Mouse (Mus musculus) CD8-positive naive resting alpha-beta T cell, adult 2 months (primary cell): ENCODE results near the gene Ddx39b.

Experiments used
- DNase-seq, 2 experiments: peaks; one replicate each; pipeline ENCODE4 v3.0.0; 2022; ENCODE audit warnings: low read depth in 2 of 2, low spot score in 2 of 2

The Ddx39b gene

GRCm38 (mm10) chr17:35242015-35242941 lies 732 bp downstream of the Ddx39b start:
- DNase-seq: peak; percentile 39 to 56

- no peak for DNase-seq
These were observed 1.5 kb downstream of the Ddx39b start for GRCm38 (mm10) chr17:35243086-35243485.

- no peak for DNase-seq
These were observed 3.5 kb downstream of the Ddx39b start for GRCm38 (mm10) chr17:35244999-35245398.

GRCm38 (mm10) chr17:35245731-35246623 lies 4.4 kb downstream of the Ddx39b start:
- DNase-seq: no peak

- no peak for DNase-seq
These were observed 5.6 kb downstream of the Ddx39b start for GRCm38 (mm10) chr17:35247144-35247543.

- DNase-seq: no peak
These were observed 7.4 kb downstream of the Ddx39b start for GRCm38 (mm10) chr17:35248986-35249385.

DNA sequence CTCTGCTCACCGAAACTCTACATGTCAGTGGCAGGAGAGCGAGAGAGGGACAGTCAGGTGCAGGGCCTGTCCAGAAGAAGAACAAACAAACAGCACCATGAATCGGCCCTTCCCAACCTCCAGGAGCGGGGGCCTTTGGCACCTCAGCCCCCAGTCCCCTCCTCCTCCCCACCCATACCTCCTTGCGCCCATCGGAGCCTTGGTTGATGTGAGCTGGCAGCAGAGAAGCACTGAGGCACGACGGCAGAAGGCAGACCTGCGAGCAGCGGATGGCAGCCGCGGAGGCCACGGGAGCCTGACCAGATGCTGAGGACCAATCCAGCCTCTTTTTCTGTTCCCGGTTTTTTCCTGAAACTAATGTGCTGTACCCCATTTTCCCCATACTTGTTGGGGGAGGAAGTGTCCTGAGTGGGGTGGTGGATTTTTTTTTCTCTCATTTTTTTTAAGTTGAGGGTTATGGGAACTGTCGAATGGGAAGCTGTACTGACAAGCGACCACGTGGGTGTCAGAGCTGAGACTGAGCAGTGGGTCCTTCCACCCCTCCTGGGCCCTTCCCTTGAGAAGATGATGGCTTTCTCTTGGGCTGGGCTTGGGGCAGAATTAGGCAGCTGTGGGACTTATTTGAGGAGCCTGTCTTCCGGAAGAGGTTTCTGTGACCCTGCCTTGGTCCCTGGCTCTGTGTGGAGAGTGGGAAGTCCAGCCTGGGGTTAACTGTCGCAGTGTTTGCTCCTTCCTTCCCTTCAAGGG lies 8.1 kb downstream of the Ddx39b start:
- no peak for DNase-seq

DNA sequence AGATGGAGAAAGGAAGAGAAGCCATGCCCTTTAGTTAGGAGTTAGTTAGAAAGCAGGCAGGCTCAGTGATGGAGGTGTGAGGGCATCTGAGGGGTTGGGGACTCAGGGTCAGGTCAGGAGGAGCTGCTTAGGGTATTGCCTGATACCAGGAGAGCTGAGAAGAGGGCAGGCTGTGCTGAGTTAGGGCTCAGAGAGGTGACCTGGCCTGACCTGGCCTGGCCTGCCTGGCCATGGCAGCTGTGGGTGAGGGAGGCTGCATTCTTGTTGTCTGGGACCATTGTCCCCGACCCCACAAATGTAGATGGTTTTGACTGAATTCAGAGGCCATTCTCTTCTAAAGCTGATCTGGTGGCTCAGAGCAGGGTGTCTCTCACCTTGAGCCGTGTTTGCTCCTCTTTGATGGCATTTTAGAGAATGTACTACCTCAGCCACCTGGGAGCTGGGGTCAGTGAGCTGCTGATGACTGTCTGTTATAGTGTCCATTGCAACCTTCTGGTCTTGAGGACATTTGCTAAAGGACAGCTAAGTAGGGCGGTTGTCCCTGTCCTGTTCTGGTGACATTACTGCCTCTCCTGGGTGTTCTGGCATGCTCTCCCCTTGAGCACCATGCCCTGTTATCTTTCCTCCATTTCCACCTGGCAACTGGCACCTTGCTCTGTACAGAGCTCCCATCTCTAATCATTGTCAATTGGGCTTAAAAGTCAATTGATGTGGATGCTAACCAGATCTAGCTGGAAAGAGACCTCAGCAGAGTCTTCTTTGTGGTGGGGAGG lies 9.0 kb downstream of the Ddx39b start:
- DNase-seq: no peak

DNA sequence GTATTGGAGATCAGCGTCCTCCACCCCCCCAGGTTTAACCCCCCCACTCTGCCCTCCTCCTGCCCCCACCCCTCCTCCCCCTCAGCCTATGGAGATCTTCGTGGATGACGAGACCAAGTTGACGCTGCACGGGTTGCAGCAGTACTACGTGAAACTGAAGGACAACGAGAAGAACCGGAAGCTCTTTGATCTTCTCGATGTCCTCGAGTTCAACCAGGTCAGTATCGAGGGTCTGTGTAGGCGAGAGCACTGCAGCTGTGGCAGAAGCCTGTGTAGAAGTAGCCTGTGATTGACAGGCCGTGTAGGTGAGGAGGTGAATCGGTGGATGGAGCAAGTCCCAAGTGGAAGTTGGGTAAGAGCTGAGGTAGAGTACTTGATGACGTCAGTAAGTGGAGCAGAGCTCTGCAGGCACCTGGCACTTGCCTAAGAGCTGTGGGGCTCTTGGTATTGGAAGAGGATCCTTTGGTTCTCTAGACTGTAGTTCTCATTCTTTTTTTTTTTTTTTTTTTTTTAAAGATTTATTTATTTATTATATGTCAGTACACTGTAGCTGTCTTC lies 9.7 kb downstream of the Ddx39b start:
- DNase-seq: no peak

- DNase-seq: no peak
These were observed 10.4 kb downstream of the Ddx39b start for GRCm38 (mm10) chr17:35251981-35252380.

DNA sequence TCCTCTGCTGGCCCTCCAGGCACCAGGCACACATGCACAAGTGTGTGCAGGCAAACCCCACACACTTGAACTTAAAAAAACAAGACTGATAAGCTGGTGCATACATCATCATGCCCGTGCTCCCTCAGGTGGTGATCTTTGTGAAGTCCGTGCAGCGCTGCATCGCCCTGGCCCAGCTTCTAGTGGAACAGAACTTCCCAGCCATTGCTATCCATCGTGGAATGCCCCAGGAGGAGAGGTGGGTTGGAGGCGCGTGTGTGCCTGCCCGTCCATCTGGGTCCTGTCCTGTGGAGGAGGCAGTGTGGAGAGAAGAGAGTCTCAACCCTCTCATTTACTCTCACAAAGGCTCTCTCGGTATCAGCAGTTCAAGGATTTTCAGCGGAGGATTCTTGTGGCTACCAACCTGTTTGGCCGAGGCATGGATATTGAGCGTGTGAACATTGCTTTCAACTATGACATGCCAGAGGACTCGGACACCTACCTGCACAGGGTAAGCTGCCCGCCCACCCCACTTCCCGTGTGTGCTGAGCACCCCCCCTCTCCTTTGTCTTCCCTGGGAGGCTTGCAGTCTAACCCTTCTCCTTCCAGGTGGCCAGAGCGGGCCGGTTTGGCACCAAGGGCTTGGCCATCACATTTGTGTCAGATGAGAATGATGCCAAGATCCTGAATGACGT lies 11.2 kb downstream of the Ddx39b start:
- no peak for DNase-seq

DNA sequence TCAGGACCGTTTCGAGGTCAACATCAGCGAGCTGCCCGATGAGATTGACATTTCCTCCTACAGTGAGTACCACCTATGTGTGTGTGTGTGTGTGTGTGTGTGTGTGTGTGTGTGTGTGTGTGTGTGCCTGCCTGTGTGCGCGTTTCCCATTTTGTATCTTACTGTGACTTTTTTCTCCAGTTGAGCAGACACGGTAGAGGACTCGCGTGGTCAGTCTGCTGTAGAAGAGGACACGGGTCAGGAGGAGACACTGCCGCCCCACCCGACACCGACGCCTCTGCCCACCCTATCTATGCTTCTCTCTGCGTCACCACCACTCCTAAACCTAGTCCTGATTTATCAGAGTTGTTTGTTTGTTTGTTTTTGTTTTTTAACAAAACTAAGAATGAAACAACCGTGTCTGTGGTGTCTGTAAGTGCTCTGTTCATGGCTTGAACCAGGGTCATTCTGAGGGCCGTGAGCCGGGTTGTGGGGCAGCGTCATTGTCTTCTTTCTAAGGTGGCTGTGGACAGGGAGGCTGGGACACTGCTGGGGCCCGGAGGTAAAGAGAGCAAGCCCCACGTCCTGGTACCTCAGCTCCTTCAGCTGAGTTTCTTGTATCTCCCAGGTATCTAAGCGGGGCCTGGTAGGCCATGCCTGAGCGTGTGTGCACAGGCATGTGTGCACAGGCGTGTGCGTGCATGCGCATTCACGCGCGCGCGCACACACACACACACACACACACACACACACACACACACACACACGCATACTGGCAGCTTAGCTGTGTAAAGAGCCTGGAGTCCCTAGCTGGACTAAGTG lies 11.9 kb downstream of the Ddx39b start:
- no peak for DNase-seq

DNA sequence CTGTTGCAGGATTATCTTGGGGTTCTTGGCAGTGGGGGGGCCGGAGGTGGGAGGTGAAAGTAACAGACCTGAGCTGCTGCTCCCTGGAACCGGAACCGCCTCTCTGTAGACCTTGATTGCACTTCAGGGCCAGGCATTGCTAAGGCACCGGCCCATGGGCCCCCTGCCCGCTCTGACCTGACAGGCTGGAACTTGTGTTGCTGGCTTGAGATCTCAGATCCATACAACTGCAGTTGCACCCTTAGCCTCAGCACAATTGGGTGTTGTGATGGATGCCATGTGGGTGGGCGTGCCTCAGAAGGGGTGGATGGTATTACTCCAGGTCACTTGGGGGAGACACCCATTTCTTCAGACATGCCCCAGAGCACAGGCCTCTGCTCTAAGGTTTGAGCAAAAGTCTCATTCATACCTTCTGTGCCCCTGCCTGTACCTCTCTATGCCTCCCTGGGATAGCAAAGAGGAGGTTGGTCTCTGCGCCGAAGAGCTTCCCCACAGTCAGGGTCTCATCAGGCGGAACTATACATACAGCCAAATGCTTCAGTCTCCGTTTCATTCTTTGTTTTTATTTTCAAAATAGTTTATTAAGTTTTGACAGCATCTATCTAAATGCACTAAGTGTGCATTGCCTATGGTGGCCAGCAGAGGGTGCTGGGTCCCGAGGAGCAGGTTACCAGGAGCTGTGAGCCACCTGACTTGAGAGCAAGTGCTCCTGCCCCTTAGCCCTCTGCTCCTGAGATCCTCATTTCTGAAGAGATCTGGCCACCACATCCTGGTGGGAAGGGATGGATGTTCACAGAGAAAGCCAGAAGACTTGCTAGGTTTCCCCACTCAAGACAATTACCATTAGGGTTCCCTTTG lies 12.9 kb downstream of the Ddx39b start:
- peak; percentile 71 to 83 for DNase-seq

- DNase-seq: no peak
These were observed 13.8 kb downstream of the Ddx39b start for GRCm38 (mm10) chr17:35255301-35255700.

GRCm38 (mm10) chr17:35255704-35256103 lies 14.2 kb downstream of the Ddx39b start:
- DNase-seq: no peak

GRCm38 (mm10) chr17:35257378-35257777 lies 15.8 kb downstream of the Ddx39b start:
- DNase-seq: no peak

GRCm38 (mm10) chr17:35257824-35258491 lies 16.4 kb downstream of the Ddx39b start:
- DNase-seq: peak; percentile 92 to 98
